Mouse (Mus musculus) kidney, adult 8-10 months (tissue): Measurements from ENCODE around the gene Prelid1.

Experiments used
- DNase-seq, 2 experiments: peaks; one replicate each; pipeline ENCODE4 v3.0.0; 2022

The Prelid1 gene

GRCm38 (mm10) chr13:55319931-55320533, at the start of gene Prelid1:
Prelid1 (plus strand) TSS chr13:55320500.
- DNase-seq, result peak in 1 of 2 experiments; percentile 27

- DNase-seq, result no peak
Measured at GRCm38 (mm10) chr13:55277203-55277602, 43.1 kb upstream of the Prelid1 start.

DNA sequence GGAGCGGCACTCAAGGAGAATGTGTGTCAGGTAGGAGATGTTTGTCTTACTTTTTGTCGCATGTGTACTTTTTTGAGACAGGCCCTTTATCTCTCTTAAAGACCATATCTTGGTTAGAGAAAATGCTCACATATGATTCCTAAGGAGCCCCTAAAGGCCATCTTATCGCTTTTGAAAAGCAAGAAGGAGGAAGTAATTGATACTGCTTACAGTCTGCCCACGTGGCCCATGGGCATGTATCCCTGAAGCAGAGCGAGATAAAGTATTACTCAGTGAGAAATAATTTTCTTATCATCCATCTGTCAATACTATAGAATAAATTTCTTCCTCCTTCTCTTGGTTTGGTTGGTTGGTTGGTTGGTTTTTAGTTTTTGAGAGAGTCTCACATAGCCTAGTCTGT, 42.7 kb upstream of the Prelid1 start:
- DNase-seq, result no peak

DNA sequence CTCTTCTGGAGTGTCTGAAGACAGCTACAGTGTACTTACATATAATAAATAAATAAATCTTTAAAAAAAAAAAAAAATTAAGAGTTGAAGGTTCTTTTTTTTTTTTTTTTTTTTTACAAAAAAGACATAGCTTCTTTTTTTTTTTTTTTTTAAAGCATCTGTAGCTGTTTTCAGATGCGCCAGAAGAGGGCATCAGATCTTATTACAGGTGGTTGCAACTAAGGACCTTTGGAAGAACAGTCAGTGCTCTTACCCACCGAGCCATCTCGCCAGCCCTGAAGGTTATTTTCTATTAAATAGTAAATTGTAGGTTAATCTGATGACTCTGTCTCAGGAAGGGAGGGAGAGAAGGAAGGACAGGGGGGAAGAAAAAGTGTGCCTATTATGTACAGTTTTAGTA, 31.4 kb upstream of the Prelid1 start:
- DNase-seq, result no peak

DNA sequence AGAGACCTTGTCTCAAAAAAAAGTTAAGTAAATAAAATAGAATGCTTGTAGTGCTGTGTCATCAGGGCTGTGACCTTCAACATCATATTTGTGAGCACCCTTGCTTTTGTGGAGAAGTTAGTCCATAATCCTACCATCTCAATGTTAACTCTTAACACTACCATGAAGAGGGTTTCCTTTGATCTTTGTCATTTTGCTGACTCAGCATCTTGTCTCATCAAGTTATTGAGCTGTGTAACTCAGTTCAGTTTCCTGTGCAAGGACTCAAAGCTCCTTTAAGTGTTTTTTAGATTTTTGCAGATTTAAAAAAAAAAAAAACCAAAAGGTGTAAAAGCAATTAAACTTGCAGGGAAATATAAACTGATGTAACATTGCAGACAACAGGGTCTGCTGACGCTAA, 23.5 kb upstream of the Prelid1 start:
- DNase-seq, result no peak

- DNase-seq, result no peak
Measured at GRCm38 (mm10) chr13:55300913-55301312, 19.4 kb upstream of the Prelid1 start.

- no peak for DNase-seq
Measured at GRCm38 (mm10) chr13:55312028-55312630, 8.2 kb upstream of the Prelid1 start.

GRCm38 (mm10) chr13:55313051-55313450, 7.2 kb upstream of the Prelid1 start:
- DNase-seq, result no peak

- no peak for DNase-seq
Measured at GRCm38 (mm10) chr13:55314891-55315412, 5.3 kb upstream of the Prelid1 start.

DNA sequence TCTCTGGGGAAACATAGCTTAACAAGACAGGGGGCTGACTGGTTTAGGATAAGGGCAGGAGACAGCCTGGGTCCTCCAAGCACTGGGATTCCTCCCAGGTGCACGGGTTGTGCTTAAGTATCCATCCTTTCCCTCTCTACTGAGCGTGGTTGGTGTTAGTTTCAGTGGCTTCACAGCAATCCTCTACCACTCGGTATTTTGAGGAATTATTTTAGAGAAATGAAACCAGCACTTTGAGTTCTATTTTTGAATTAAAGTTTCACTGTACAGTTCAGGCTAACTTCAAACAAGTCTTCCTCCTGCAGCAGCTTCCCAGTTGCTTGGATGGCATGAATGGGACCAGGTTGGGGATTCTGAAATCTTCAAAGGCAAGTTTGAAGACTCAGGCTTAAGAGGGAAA, 1.9 kb upstream of the Prelid1 start:
- no peak for DNase-seq

DNA sequence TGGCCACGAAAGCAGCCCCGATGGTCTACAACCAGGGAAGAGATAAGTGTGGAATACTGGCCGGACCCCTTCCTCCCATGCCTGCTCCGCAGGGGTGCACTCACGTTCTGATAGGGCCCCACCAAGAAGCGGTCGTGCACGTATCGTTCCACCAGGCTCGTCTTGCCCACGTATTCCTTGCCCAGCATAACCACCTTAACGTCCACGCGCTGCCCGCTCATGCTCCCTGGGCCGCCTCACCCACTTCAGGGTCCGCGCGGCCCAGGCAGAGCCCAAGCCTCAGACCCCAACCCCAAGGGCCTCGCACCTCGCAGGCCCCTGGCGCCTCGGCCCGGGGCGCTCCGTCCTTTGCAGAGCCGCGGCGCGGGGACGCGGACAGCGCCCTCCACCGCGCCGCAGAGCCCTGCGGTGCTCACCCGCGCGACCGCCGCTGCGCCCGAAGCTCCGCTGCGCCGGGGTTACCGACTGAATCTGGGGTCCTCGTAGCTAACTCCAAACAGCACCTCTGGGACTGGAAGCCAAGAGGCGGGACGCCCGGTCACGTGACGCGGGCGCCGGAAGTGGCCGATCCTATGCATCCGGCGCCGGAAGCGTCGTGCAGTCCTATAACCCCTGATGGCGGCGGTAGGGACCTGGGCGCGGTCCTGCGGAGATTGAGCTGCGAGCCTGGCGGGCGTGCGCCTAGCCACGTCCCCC, 1.3 kb downstream of the Prelid1 start, which contains the start of gene Rab24:
Gene Rab24, minus strand, starts transcription at position 513 of the 696 bp plus-strand sequence.
- DNase-seq, result peak; percentile 82 to 88

DNA sequence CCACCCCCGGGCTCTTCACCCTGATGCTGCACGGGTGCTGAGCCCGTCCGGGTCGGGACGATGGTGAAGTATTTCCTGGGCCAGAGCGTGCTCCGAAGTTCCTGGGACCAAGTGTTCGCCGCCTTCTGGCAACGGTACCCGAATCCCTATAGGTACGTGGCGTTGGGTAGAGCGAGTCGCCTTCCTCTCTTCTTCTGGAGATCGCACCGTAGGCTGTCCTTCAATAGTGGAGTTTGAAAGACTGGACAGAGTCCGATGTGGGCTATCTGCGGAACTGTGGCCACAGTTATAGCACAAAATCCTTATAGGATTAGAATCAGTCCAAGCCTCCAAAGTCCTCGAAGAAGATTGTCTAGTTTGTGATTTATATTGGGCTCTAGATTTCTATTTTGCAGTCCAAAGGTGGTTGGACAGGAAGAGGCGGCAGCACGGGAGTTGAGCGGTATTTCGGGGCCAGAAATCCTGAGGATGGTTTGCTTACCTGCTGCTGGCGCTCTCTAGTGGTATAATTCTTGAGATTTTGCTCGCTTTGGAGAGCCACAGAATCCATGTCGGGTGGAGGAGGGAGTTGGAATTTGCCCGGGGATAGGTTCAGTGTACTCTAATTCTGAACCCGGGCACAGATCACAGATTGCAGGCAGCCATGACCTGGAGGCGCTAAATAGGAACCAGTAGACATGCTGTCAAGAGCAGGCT, 2.0 kb downstream of the Prelid1 start:
- DNase-seq, result peak; percentile 83 to 88

GRCm38 (mm10) chr13:55325596-55325995, 5.3 kb downstream of the Prelid1 start:
- DNase-seq, result no peak

GRCm38 (mm10) chr13:55327169-55327568, 6.9 kb downstream of the Prelid1 start:
- DNase-seq, result no peak

- peak; percentile 83 to 91 for DNase-seq
Measured at GRCm38 (mm10) chr13:55327633-55328032, 7.3 kb downstream of the Prelid1 start.

DNA sequence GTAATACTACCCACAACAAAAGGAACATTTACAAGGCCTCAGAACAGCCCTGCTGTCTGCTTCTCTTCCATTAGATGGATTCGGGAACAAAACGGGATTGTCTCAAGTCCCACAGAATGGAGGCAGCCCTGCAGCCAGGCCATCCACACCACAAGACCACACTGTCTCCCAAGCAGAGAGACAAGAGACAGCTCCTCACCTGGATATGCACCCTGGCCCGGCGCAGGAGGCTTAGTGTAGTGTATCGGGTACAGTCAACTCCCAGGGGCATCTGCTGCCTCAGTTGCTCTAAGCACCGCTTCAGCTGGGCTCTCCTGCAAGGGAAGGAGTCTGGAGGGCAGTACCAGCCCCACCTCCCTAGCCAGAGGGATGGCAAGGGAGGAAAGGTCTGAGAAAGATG, 7.9 kb downstream of the Prelid1 start:
- DNase-seq, result no peak

- DNase-seq, result no peak
Measured at GRCm38 (mm10) chr13:55328641-55329040, 8.3 kb downstream of the Prelid1 start.

DNA sequence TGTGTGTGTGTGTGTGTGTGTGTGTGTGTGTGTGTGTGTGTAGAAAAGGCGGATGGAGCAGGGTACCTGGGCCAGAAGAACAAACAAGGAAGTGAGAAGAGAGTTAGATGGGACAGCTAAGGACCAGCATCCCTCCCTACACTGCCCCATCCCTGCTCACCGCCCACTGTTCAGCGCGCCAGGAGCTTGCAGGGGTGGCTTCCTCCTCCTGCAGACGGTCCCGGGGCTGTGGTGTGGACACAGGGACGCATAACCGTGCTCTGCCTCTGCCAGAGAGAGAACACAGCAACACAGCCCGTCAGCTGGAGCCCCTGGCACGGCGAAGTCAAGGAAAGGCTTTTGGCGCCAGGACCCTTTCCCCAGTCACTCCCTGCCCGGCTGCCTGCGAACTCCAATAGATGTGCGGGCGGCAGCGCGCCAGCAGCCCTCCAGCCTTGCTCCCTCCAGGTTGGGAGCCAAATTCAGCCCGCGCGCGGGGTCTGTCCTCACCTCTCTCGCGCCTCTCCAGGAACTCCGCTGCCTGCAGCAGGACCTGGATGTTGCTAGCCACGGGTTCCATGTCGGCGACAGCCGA, 8.9 kb downstream of the Prelid1 start:
- DNase-seq, result peak in 1 of 2 experiments; percentile 28

GRCm38 (mm10) chr13:55329683-55330566, 9.6 kb downstream of the Prelid1 start, which contains the start of gene Mxd3:
Mxd3 (minus strand) TSS chr13:55329823.
- DNase-seq, result peak; percentile 73 to 79

GRCm38 (mm10) chr13:55330567-55331400, 10.5 kb downstream of the Prelid1 start:
- no peak for DNase-seq

GRCm38 (mm10) chr13:55332331-55332730, 12.0 kb downstream of the Prelid1 start:
- no peak for DNase-seq
